Mouse (Mus musculus) heart, embryonic 12.5 days (tissue): ENCODE measurements around the gene Slc16a1. TPM values are rescaled to one million over a fixed set of nuclear protein-coding genes. Genes with fewer than 3 reads are reported as not detected.
A peak's percentile ranks its signal among the peaks of the same experiment; 100 is the strongest.
"Not testable (repeated sequence)": the region's sequence is repeated elsewhere in the genome, so short reads cannot be mapped to it uniquely, and the experiment has no call there.

Source experiments
- ATAC-seq: fragments of 200-750 bp; cut with Nextera tagmentation; 2 replicates; pipeline ENCODE4 v1.8.0; 2017; ENCODE audit warnings: moderate TSS enrichment, moderate library complexity; ENCODE audit not compliant: insufficient number of reproducible peaks, low FRiP score
- H3K27ac ChIP-seq: fragments of 300-500 bp; sonication (generic); 2 replicates; pipeline ENCODE4 v1.5.1; 2016; ENCODE audit warnings: mild to moderate bottlenecking, moderate library complexity; ENCODE audit not compliant: poor library complexity, severe bottlenecking
- H3K27me3 ChIP-seq: fragments of 300-500 bp; sonication (generic); replicated peaks from 2 replicates; pipeline ENCODE4 v1.6.1; 2016; ENCODE audit warnings: mild to moderate bottlenecking, moderate library complexity
- H3K36me3 ChIP-seq: fragments of 300-500 bp; sonication (generic); 2 replicates; pipeline ENCODE4 v1.6.1; 2016; ENCODE audit warnings: mild to moderate bottlenecking, moderate library complexity
- H3K4me1 ChIP-seq: fragments of 300-500 bp; sonication (generic); replicated peaks from 2 replicates; pipeline ENCODE4 v1.6.1; 2016; ENCODE audit warnings: mild to moderate bottlenecking
- H3K4me2 ChIP-seq: fragments of 300-500 bp; sonication (generic); 2 replicates; pipeline ENCODE4 v1.6.1; 2016; ENCODE audit warnings: mild to moderate bottlenecking, moderate library complexity
- H3K4me3 ChIP-seq: fragments of 300-500 bp; sonication (generic); 2 replicates; pipeline ENCODE4 v1.5.1; 2016; ENCODE audit warnings: mild to moderate bottlenecking
- H3K9ac ChIP-seq: fragments of 300-500 bp; sonication (generic); 2 replicates; pipeline ENCODE4 v1.6.1; 2016; ENCODE audit warnings: mild to moderate bottlenecking, moderate library complexity
- H3K9me3 ChIP-seq: fragments of 300-500 bp; sonication (generic); replicated peaks from 2 replicates; pipeline ENCODE4 v1.6.1; 2016; ENCODE audit warnings: mild to moderate bottlenecking, moderate library complexity
- WGBS: fragments of 180-500 bp; shearing (Covaris S2); methylation state at CpG from one replicate; pipeline ENCODE4 v1.1.7; 2016; 5-methylcytosine and 5-hydroxymethylcytosine counted together
- polyA plus RNA-seq: library from polyadenylated mRNA; unstranded; fragments of >200 nt; fragmentation: Nextera tagmentation; extraction: Ambion mirVana; gene quantifications from 2 replicates; pipeline ENCODE4 v1.2.1, GENCODE M21; 2016

The Slc16a1 gene
- polyA plus RNA-seq, 1 experiment from 2014 or later = 89.3 TPM

- no peak for ATAC-seq
- H3K36me3 ChIP-seq = peaks cover 7% of the 10 kb centered on the region
- no peak overlapping the region for H3K4me2 ChIP-seq
- H3K27ac ChIP-seq = no peak overlapping the region
- 85% methylated on average over 11 of the region's 11 CpGs for WGBS
- no peak overlapping the region for H3K4me3 ChIP-seq
- H3K9me3 ChIP-seq = no peaks in the 10 kb centered on the region
- H3K4me1 ChIP-seq = peaks cover 34% of the 10 kb centered on the region
- H3K27me3 ChIP-seq = no peaks in the 10 kb centered on the region
- H3K9ac ChIP-seq = no peak overlapping the region
Observed at GRCm38 (mm10) chr3:104662926-104663325, 24.5 kb downstream of the Slc16a1 start.

GRCm38 (mm10) chr3:104666950-104667349, 28.5 kb downstream of the Slc16a1 start:
- no peak overlapping the region for H3K4me2 ChIP-seq
- no peaks in the 10 kb centered on the region for H3K36me3 ChIP-seq
- H3K4me3 ChIP-seq = no peak overlapping the region
- ATAC-seq = no peak
- H3K9ac ChIP-seq = no peak overlapping the region
- H3K9me3 ChIP-seq = no peaks in the 10 kb centered on the region
- peaks cover 39% of the 10 kb centered on the region for H3K4me1 ChIP-seq
- no peak overlapping the region for H3K27ac ChIP-seq
- WGBS = 50% methylated on average over 4 of the region's 4 CpGs
- no peaks in the 10 kb centered on the region for H3K27me3 ChIP-seq

GRCm38 (mm10) chr3:104667451-104667850, 29.0 kb downstream of the Slc16a1 start:
- no peaks in the 10 kb centered on the region for H3K27me3 ChIP-seq
- peaks cover 34% of the 10 kb centered on the region for H3K4me1 ChIP-seq
- no peak overlapping the region for H3K9ac ChIP-seq
- 0 out of 2 replicates have a peak overlapping the region, but pooled peaks have one; percentile 11 for H3K4me2 ChIP-seq
- H3K36me3 ChIP-seq = no peaks in the 10 kb centered on the region
- peak overlapping the region; percentile 7; the same call in 1 of the 2 replicates for H3K27ac ChIP-seq
- WGBS = 24% methylated on average over 10 of the region's 10 CpGs
- H3K9me3 ChIP-seq = no peaks in the 10 kb centered on the region
- ATAC-seq = no peak
- H3K4me3 ChIP-seq = no peak overlapping the region

DNA sequence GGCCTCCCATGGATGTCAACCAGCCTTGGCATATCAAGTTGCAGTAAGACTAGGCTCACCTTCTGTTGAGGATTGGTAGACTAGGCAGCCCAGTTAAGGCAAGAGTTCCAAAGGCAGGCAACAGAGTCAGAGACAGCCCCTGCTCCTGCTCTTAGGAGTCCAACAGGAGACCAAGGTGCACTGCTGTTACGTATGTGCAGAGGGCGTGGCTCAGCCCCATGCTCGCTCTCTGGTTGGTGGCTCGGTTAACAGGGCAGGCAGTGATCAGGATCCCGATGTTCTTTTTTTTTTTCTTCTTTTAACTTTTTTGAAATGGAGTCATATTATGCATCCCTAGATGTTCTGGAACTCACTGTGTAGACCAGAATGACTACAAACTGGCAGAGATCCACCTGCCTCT, 30.5 kb downstream of the Slc16a1 start:
- 86% methylated on average over 5 of the region's 5 CpGs for WGBS

GRCm38 (mm10) chr3:104669856-104670182, 31.4 kb downstream of the Slc16a1 start:
- H3K27ac ChIP-seq = peak overlapping the region; percentile 49; the same call in 1 of the 2 replicates
- no peaks in the 10 kb centered on the region for H3K9me3 ChIP-seq
- H3K4me2 ChIP-seq = no peak overlapping the region
- 0 out of 2 replicates have a peak overlapping the region, but pooled peaks have one; percentile 27 for H3K9ac ChIP-seq
- WGBS = 55% methylated on average over 1 of the region's 1 CpGs
- peaks cover 49% of the 10 kb centered on the region for H3K4me1 ChIP-seq
- H3K27me3 ChIP-seq = no peaks in the 10 kb centered on the region
- H3K36me3 ChIP-seq = no peaks in the 10 kb centered on the region
- ATAC-seq = peak; percentile 15; the same call in 1 of the 2 replicates
- no peak overlapping the region for H3K4me3 ChIP-seq

More for the DNA sequence above, 30.5 kb downstream of the Slc16a1 start:
- Histone ChIP-seq H3K4me1 (peaks cover 40% of the 10 kb centered on the region), H3K27ac (no peak overlapping the region), H3K4me3 (no peak overlapping the region), H3K9me3 (no peaks in the 10 kb centered on the region), H3K27me3 (no peaks in the 10 kb centered on the region), H3K9ac (no peak overlapping the region), H3K36me3 (no peaks in the 10 kb centered on the region), H3K4me2 (no peak overlapping the region)
- no peak for ATAC-seq

- H3K9ac ChIP-seq = 0 out of 2 replicates have a peak overlapping the region, but pooled peaks have one; percentile 27
- WGBS = 38% methylated on average over 1 of the region's 1 CpGs
- peak; percentile 56 for ATAC-seq
Observed at GRCm38 (mm10) chr3:104670183-104671020, 31.9 kb downstream of the Slc16a1 start.

DNA sequence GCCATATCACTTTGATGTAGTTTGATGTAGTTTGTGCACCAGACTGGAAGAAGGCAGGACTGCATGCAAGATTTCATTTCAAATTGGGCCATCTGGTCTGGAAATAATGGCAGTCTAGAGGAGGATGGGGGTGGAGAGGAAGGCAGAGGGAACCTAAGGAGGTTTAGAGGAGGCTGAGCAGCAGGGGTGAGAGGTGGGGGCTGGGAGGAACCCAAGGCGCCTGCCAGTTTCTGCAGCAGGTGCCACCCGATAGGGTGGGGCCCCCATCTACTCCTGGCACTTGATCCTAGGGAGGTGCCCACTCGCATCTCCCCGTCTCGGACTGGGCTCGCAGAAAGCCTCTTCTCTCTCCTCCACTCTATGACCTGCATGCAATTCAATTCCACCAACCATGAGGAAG, 33.1 kb downstream of the Slc16a1 start:
- Histone ChIP-seq H3K27ac (no peak overlapping the region), H3K4me2 (no peak overlapping the region), H3K4me3 (no peak overlapping the region), H3K9ac (no peak overlapping the region), H3K27me3 (no peaks in the 10 kb centered on the region), H3K4me1 (peaks cover 55% of the 10 kb centered on the region), H3K36me3 (no peaks in the 10 kb centered on the region), H3K9me3 (no peaks in the 10 kb centered on the region)
- ATAC-seq = no peak
- WGBS = 80% methylated on average over 6 of the region's 6 CpGs

More at GRCm38 (mm10) chr3:104670183-104671020, 31.9 kb downstream of the Slc16a1 start:
- H3K4me1 ChIP-seq = peaks cover 52% of the 10 kb centered on the region
- H3K4me3 ChIP-seq, H3K36me3 ChIP-seq, H3K9me3 ChIP-seq, H3K4me2 ChIP-seq, H3K27me3 ChIP-seq: not testable (repeated sequence)
- peak overlapping the region; percentile 49; the same call in 1 of the 2 replicates for H3K27ac ChIP-seq

- H3K4me3 ChIP-seq = no peak overlapping the region
- peaks cover 53% of the 10 kb centered on the region for H3K4me1 ChIP-seq
- no peak overlapping the region for H3K27ac ChIP-seq
- no peak for ATAC-seq
- H3K9ac ChIP-seq = no peak overlapping the region
- H3K9me3 ChIP-seq = no peaks in the 10 kb centered on the region
- no peaks in the 10 kb centered on the region for H3K27me3 ChIP-seq
- WGBS = 54% methylated on average over 4 of the region's 4 CpGs
- H3K4me2 ChIP-seq = no peak overlapping the region
- H3K36me3 ChIP-seq = no peaks in the 10 kb centered on the region
Observed at GRCm38 (mm10) chr3:104672041-104672440, 33.6 kb downstream of the Slc16a1 start.

- H3K27me3 ChIP-seq = no peaks in the 10 kb centered on the region
- H3K4me3 ChIP-seq = no peak overlapping the region
- 46% methylated on average over 4 of the region's 4 CpGs for WGBS
- peak overlapping the region; percentile 27; the same call in 1 of the 2 replicates for H3K9ac ChIP-seq
- H3K9me3 ChIP-seq = no peaks in the 10 kb centered on the region
- no peaks in the 10 kb centered on the region for H3K36me3 ChIP-seq
- no peak for ATAC-seq
- peaks cover 47% of the 10 kb centered on the region for H3K4me1 ChIP-seq
- H3K27ac ChIP-seq = peak overlapping the region; percentile 31; the same call in 1 of the 2 replicates
- H3K4me2 ChIP-seq = peak overlapping the region; percentile 73
Observed at GRCm38 (mm10) chr3:104673642-104674328, 35.3 kb downstream of the Slc16a1 start.

DNA sequence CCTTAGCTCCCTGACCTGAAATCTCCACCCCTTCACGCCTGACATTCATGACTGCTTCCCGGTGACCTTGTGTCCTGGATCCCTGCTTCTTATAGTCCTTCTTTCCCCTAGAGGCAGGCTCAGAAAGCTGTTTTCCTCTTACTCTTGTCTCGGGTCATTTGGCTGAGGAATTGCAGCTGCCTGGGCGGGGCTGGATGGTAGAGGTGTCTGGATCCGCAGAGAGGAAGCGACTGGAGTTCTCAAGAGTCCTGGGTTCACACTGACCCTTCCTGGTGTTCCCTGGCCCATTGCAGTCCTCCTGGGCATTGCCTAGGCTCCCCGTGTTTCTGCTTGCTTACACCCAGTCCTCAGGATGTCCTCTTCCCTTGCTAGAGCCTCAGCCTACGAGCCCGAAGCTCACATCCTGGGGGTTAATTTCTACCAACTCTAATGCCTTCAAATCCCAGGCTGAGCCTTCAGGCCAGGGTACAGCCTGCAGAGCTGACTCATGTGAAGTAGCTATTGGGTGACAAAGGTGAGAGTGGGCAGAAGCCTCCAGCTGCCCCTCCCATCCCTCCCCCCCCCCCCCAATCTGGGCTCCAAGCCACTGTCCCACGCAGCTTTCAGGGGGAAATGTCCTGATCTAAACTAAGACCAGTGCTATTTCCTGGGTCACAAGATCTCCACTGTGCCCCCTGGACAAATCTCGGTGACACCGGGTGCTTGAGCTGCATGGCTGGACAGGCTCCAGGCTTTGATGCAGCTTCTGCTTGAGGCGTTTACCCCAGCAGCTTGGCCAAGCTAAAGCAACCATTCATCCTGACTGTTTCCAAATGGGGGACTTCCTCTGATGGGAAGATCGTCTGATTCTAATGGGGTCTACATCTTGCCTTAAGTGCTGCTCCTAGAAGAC, 36.1 kb downstream of the Slc16a1 start:
- no peak; the same call in 1 of the 2 replicates for ATAC-seq
- 13% methylated on average over 14 of the region's 14 CpGs for WGBS

More for the DNA sequence above, 36.1 kb downstream of the Slc16a1 start:
- H3K9me3 ChIP-seq = no peaks in the 10 kb centered on the region
- peak overlapping the region; percentile 31; the same call in 1 of the 2 replicates for H3K27ac ChIP-seq
- H3K36me3 ChIP-seq = no peaks in the 10 kb centered on the region
- H3K4me3 ChIP-seq = peak overlapping the region; percentile 47
- peak overlapping the region; percentile 27; the same call in 1 of the 2 replicates for H3K9ac ChIP-seq
- H3K4me2 ChIP-seq = peak overlapping the region; percentile 73
- peaks cover 45% of the 10 kb centered on the region for H3K4me1 ChIP-seq
- no peaks in the 10 kb centered on the region for H3K27me3 ChIP-seq
